Mouse (Mus musculus) ES-E14 (cell line): ENCODE data around the gene Ppp1r9a.

ENCODE experiments used
- CHD2 ChIP-seq: IDR thresholded peaks from 2 replicates; pipeline ENCODE4 v1.6.1; 2014; ENCODE audit warnings: mild to moderate bottlenecking, low read depth, low read length, inconsistent platforms
- ZC3H11A ChIP-seq: IDR thresholded peaks from 2 replicates; pipeline ENCODE4 v1.6.1; 2012; ENCODE audit warnings: low read depth, mild to moderate bottlenecking, inconsistent platforms, low read length, borderline replicate concordance

DNA sequence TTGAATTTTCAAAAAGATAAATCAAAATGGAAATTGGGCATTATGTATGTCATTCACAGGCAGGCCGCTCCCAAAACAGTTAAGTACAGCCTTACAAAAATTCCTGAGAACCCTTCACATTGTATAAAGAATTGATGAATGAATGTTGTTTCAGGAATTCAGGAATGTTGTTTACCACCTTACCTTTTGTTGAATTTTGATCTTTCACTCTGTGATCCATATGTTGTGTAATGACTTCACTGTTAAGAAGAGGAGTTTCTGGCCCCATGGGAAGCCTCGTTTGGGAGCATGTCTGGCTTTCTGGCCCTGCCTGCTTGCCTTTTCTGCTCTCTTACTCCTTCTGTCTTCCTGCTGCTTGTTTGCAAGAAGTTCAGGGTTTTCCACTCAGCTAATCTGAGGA, 105.4 kb downstream of the Ppp1r9a start:
- TF ChIP-seq CHD2 (no peak), ZC3H11A (no peak)
